Mouse (Mus musculus): ENCODE results near the gene Rasgrp2. TPM values are rescaled to one million over a fixed set of nuclear protein-coding genes. Genes with fewer than 3 reads are reported as not detected.

The Rasgrp2 gene
- total and polyA plus RNA-seq, 3 experiments: 176 to 233 TPM; not detected in 1

DNA sequence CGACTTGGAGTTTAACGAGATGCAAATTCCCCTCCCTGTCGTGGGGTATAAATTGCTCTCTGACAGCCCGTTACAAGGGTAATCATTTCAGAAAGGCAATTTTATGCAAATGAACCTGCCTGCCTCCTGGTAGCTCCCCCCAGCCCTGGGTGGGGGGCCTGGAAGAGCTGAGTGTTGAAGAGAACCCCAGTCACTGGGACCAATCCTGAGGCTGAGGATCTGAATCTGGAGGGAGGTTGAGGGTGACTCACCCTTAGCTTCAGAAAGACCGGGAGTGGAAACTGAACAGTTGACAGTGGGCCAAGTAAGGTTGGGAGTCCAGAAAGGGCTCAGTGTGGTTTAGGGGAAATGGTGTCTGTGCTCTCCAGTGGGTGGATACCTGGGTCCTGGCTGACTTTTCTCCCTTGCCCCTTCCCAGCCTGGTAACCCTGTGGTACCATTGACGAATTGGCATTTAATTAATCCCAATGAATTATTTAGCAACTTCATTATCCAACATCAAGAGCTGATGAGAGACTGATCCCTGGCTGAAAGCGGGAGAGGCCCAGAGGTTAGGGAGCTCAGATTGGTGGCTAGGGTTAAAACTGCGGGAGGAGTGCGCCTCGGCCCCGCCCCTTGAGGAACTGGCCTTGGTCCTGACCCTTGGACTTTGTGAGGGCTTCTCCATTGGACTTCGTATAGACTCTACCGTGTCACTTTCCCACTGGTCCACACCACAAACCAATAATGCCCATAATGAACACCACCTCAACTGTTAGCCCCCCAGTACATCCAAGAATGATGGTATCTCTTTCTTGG, 27.8 kb downstream of the Rasgrp2 start:
- DNase-seq (ENCODE audit: low read depth, low spot score): peak; percentile 67
- TF ChIP-seq MAZ (IDR thresholded peaks at IDR 0.05; ENCODE audit: low read depth, low read length): peak; percentile 67; the same call in 1 of the 2 replicates
- no peak for TF ChIP-seq E2F4 (IDR thresholded peaks at IDR 0.05; ENCODE audit: borderline replicate concordance, low read depth, low read length)
- TF ChIP-seq MAFK (IDR thresholded peaks at IDR 0.05; ENCODE audit: borderline replicate concordance, low read depth, low read length): no peak
- 0 out of 2 replicates have a peak, but pooled peaks have one; percentile 22 for TF ChIP-seq MXI1 (IDR thresholded peaks at IDR 0.05; ENCODE audit: low read depth, low read length)
- no peak for TF ChIP-seq CTCF (IDR thresholded peaks at IDR 0.05 in 2 of 3, conservative IDR thresholded peaks at IDR 0.05 in 1 of 3; ENCODE audit: control insufficient read depth in 1 of 3, insufficient read depth in 1 of 3, low read depth in 2 of 3, low read length in 3 of 3, poor library complexity in 1 of 3, severe bottlenecking in 1 of 3)
- peak; percentile 78 for TF ChIP-seq SIN3A (IDR thresholded peaks at IDR 0.05; ENCODE audit: low read length)
- TF ChIP-seq GABPA (IDR thresholded peaks at IDR 0.05; ENCODE audit: low read depth, low read length): no peak
- Histone ChIP-seq H3K36me3 (ENCODE audit: control insufficient read depth in 1 of 2, insufficient read depth in 2 of 2, low read length in 2 of 2) (no peaks in the 10 kb centered on the region), H3K4me3 (ENCODE audit: control insufficient read depth in 1 of 2, insufficient read depth in 1 of 2, low read depth in 2 of 2, low read length in 2 of 2) (no peak overlapping the region), H3K9ac (ENCODE audit: control insufficient read depth, low read depth, low read length, poor library complexity, severe bottlenecking) (no peak overlapping the region), H3K27ac (ENCODE audit: control insufficient read depth, low read depth, low read length) (no peak overlapping the region), H3K4me1 (ENCODE audit: control insufficient read depth in 1 of 2, insufficient read depth in 2 of 2, low read length in 2 of 2) (no peaks in the 10 kb centered on the region), H3K79me2 (ENCODE audit: control insufficient read depth, insufficient read depth, low read length, poor library complexity) (no peaks in the 10 kb centered on the region), H3K9me3 (replicated peaks; ENCODE audit: insufficient read depth, low read length) (no peaks in the 10 kb centered on the region), H3K27me3 (ENCODE audit: control insufficient read depth in 1 of 2, insufficient read depth in 2 of 2, low read length in 2 of 2) (no peaks in the 10 kb centered on the region)

- TF ChIP-seq RAD21 (IDR thresholded peaks at IDR 0.05; ENCODE audit: low read depth, low read length): no peak
- no peak for TF ChIP-seq MXI1 (IDR thresholded peaks at IDR 0.05; ENCODE audit: low read depth, low read length)
- no peak for TF ChIP-seq POLR2A (IDR thresholded peaks at IDR 0.05; ENCODE audit: control insufficient read depth in 1 of 2, insufficient read depth in 1 of 2, low read depth in 1 of 2, low read length in 2 of 2, poor library complexity in 1 of 2)
- no peak for TF ChIP-seq MAFK (IDR thresholded peaks at IDR 0.05; ENCODE audit: borderline replicate concordance, low read depth, low read length)
- no peak for TF ChIP-seq CTCF (IDR thresholded peaks at IDR 0.05 in 2 of 3, conservative IDR thresholded peaks at IDR 0.05 in 1 of 3; ENCODE audit: control insufficient read depth in 1 of 3, insufficient read depth in 1 of 3, low read depth in 2 of 3, low read length in 3 of 3, poor library complexity in 1 of 3, severe bottlenecking in 1 of 3)
- no peak for TF ChIP-seq TCF12 (IDR thresholded peaks at IDR 0.05; ENCODE audit: low read depth, low read length)
- no peak overlapping the region for H3K9ac ChIP-seq (ENCODE audit: control insufficient read depth, low read depth, low read length, poor library complexity, severe bottlenecking)
- no peak overlapping the region for H3K4me3 ChIP-seq (ENCODE audit: control insufficient read depth in 1 of 2, insufficient read depth in 1 of 2, low read depth in 2 of 2, low read length in 2 of 2)
Measured at GRCm38 (mm10) chr19:6427653-6428434, 28.7 kb downstream of the Rasgrp2 start.

More at GRCm38 (mm10) chr19:6427653-6428434, 28.7 kb downstream of the Rasgrp2 start:
- H3K9me3 ChIP-seq (replicated peaks; ENCODE audit: insufficient read depth, low read length): no peaks in the 10 kb centered on the region
- H3K36me3 ChIP-seq (ENCODE audit: control insufficient read depth in 1 of 2, insufficient read depth in 2 of 2, low read length in 2 of 2): no peaks in the 10 kb centered on the region
- H3K27ac ChIP-seq (ENCODE audit: control insufficient read depth, low read depth, low read length): no peak overlapping the region
- no peaks in the 10 kb centered on the region; a peak in 1 of 4 replicates for H3K27me3 ChIP-seq (ENCODE audit: control insufficient read depth in 1 of 2, insufficient read depth in 2 of 2, low read length in 2 of 2)
- DNase-seq (ENCODE audit: low read depth, low spot score): no peak
- H3K79me2 ChIP-seq (ENCODE audit: control insufficient read depth, insufficient read depth, low read length, poor library complexity): no peaks in the 10 kb centered on the region
- no peaks in the 10 kb centered on the region for H3K4me1 ChIP-seq (ENCODE audit: control insufficient read depth in 1 of 2, insufficient read depth in 2 of 2, low read length in 2 of 2)
